Mouse (Mus musculus) E14TG2a.4 (cell line): ENCODE data around the gene Pgghg.
"Not testable (repeated sequence)": the region's sequence is repeated elsewhere in the genome, so short reads cannot be mapped to it uniquely, and the experiment has no call there.

ENCODE experiments used
- H3K27me3 ChIP-seq: 2 replicates; pipeline ENCODE4 v1.6.1; 2014; ENCODE audit warnings: low read length, control low read depth; ENCODE audit not compliant: insufficient read depth
- H3K36me3 ChIP-seq: 2 replicates; pipeline ENCODE4 v1.6.1; 2014; ENCODE audit warnings: low read length, control low read depth; ENCODE audit not compliant: insufficient read depth
- H3K4me1 ChIP-seq: replicated peaks from 2 replicates; pipeline ENCODE4 v1.6.1; 2014; ENCODE audit warnings: low read depth, low read length, control low read depth
- H3K4me3 ChIP-seq: replicated peaks from 2 replicates; pipeline ENCODE4 v1.5.1; 2014; ENCODE audit warnings: mild to moderate bottlenecking, low read length
- H3K9me3 ChIP-seq: 2 replicates; pipeline ENCODE4 v1.6.1; 2014; ENCODE audit warnings: low read length, control low read depth
- CTCF ChIP-seq: conservative IDR thresholded peaks from 2 replicates; pipeline ENCODE4 v1.5.1; 2014; ENCODE audit warnings: low read length
- NANOG ChIP-seq: IDR thresholded peaks from 2 replicates; pipeline ENCODE4 v1.6.1; 2014; ENCODE audit warnings: borderline replicate concordance, low read length, mixed read lengths
- POU5F1 ChIP-seq: IDR thresholded peaks from 2 replicates; pipeline ENCODE4 v1.6.1; 2014; ENCODE audit warnings: low read length, borderline replicate concordance

Gene Pgghg

GRCm38 (mm10) chr7:140955758-140956555 is 14.8 kb downstream of the Pgghg start, which contains the start of the genes Gm45717 and Ifitm2:
Gm45717 (minus strand) TSS chr7:140955937.
Ifitm2 (minus strand) TSS chr7:140955987.
- H3K36me3 ChIP-seq, result peaks cover 38% of the 10 kb centered on the region
- peak within 1 kb of the TSS; percentile 93 for H3K4me3 ChIP-seq
- H3K4me1 ChIP-seq, result peaks cover 80% of the 10 kb centered on the region
- no peaks in the 10 kb centered on the region for H3K27me3 ChIP-seq
- no peak for TF ChIP-seq CTCF
- no peak for TF ChIP-seq POU5F1
- no peak for TF ChIP-seq NANOG
- H3K9me3 ChIP-seq, result no peaks in the 10 kb centered on the region

- H3K4me3 ChIP-seq, result peak overlapping the region; percentile 93
- no peak for TF ChIP-seq POU5F1
- no peak for TF ChIP-seq NANOG
- TF ChIP-seq CTCF, result no peak
- peaks cover 32% of the 10 kb centered on the region for H3K36me3 ChIP-seq
- no peaks in the 10 kb centered on the region for H3K9me3 ChIP-seq
- peaks cover 80% of the 10 kb centered on the region for H3K4me1 ChIP-seq
- H3K27me3 ChIP-seq, result no peaks in the 10 kb centered on the region
These were observed 15.3 kb downstream of the Pgghg start for GRCm38 (mm10) chr7:140956556-140956869.

- peaks cover 78% of the 10 kb centered on the region for H3K4me1 ChIP-seq
- no peaks in the 10 kb centered on the region for H3K9me3 ChIP-seq
- peak; percentile 99 for TF ChIP-seq NANOG
- TF ChIP-seq POU5F1, result peak; percentile 41; the same call in 1 of the 2 replicates
- TF ChIP-seq CTCF, result peak; percentile 34
- H3K27me3 ChIP-seq, result no peaks in the 10 kb centered on the region
- H3K36me3 ChIP-seq, result peaks cover 4% of the 10 kb centered on the region
- peak overlapping the region; percentile 43 for H3K4me3 ChIP-seq
These were observed 18.1 kb downstream of the Pgghg start for GRCm38 (mm10) chr7:140959181-140959901.

GRCm38 (mm10) chr7:140960026-140960425 is 18.8 kb downstream of the Pgghg start:
- H3K4me3 ChIP-seq, result no peak overlapping the region
- TF ChIP-seq NANOG (no peak), POU5F1 (no peak), CTCF (no peak)
- H3K9me3 ChIP-seq, result no peaks in the 10 kb centered on the region
- H3K4me1 ChIP-seq, result peaks cover 81% of the 10 kb centered on the region
- no peaks in the 10 kb centered on the region for H3K36me3 ChIP-seq
- H3K27me3 ChIP-seq, result no peaks in the 10 kb centered on the region

- Histone ChIP-seq H3K4me3 (no peak overlapping the region), H3K4me1 (peaks cover 90% of the 10 kb centered on the region), H3K27me3 (no peaks in the 10 kb centered on the region), H3K9me3 (no peaks in the 10 kb centered on the region), H3K36me3 (no peaks in the 10 kb centered on the region)
- TF ChIP-seq CTCF (no peak), NANOG (peak; percentile 67; the same call in 1 of the 2 replicates), POU5F1 (no peak)
These were observed 20.2 kb downstream of the Pgghg start for GRCm38 (mm10) chr7:140961416-140961815.

GRCm38 (mm10) chr7:140962733-140963132 is 21.5 kb downstream of the Pgghg start:
- Histone ChIP-seq H3K4me3 (peak overlapping the region; percentile 72), H3K4me1 (peaks cover 91% of the 10 kb centered on the region), H3K36me3 (no peaks in the 10 kb centered on the region), H3K9me3 (no peaks in the 10 kb centered on the region), H3K27me3 (no peaks in the 10 kb centered on the region)
- TF ChIP-seq CTCF, result no peak
- TF ChIP-seq POU5F1, result no peak; the same call in 1 of the 2 replicates
- TF ChIP-seq NANOG, result no peak

- Histone ChIP-seq H3K4me3 (peak within 1 kb of the TSS; percentile 79), H3K4me1 (peaks cover 87% of the 10 kb centered on the region), H3K36me3 (peaks cover 31% of the 10 kb centered on the region), H3K9me3 (no peaks in the 10 kb centered on the region), H3K27me3 (no peaks in the 10 kb centered on the region)
- TF ChIP-seq CTCF, result no peak
- TF ChIP-seq POU5F1, result no peak
- no peak for TF ChIP-seq NANOG
These were observed 25.7 kb downstream of the Pgghg start, which contains the start of gene Ifitm1 for GRCm38 (mm10) chr7:140966921-140967320. Ifitm1 (plus strand) TSS chr7:140967221.

- TF ChIP-seq POU5F1 (no peak), NANOG (no peak), CTCF (no peak)
- Histone ChIP-seq H3K4me3 (peak overlapping the region; percentile 79), H3K27me3 (no peaks in the 10 kb centered on the region), H3K9me3 (no peaks in the 10 kb centered on the region), H3K36me3 (peaks cover 32% of the 10 kb centered on the region), H3K4me1 (peaks cover 87% of the 10 kb centered on the region)
These were observed 26.8 kb downstream of the Pgghg start for GRCm38 (mm10) chr7:140967862-140968591.

- peak overlapping the region; percentile 79 for H3K4me3 ChIP-seq
- not testable (repeated sequence) for H3K27me3 ChIP-seq, H3K9me3 ChIP-seq
- peaks cover 88% of the 10 kb centered on the region for H3K4me1 ChIP-seq
- peaks cover 32% of the 10 kb centered on the region for H3K36me3 ChIP-seq
These were observed 27.5 kb downstream of the Pgghg start for GRCm38 (mm10) chr7:140968710-140969109.
